Mouse (Mus musculus): Measurements from ENCODE around the gene Rp9.
A peak's percentile ranks its signal among the peaks of the same experiment; 100 is the strongest.
"Not testable (repeated sequence)": the region's sequence is repeated elsewhere in the genome, so short reads cannot be mapped to it uniquely, and the experiment has no call there.

Rp9 gene

DNA sequence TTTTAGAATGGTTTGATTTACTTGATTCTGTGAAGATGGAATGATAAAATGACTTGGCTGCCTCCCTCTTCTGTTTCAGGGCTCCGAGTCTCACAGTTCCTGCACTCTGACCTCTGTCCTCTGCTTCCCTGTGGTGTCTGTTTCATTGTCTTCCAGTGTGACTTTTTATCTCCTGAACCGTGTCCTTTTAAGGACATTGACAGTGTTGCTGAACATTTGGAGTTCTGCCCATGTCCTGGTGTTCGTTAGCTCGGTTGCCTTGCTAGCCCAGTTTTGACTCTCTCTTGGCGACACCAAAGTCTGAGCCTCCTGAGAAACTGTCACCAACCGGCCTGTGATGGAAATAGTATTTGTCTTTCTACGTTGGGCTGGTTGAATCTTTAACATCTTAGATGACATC is 49.1 kb downstream of the Rp9 start:
- no peak for DNase-seq (ENCODE audit: low spot score in 2 of 2)

DNA sequence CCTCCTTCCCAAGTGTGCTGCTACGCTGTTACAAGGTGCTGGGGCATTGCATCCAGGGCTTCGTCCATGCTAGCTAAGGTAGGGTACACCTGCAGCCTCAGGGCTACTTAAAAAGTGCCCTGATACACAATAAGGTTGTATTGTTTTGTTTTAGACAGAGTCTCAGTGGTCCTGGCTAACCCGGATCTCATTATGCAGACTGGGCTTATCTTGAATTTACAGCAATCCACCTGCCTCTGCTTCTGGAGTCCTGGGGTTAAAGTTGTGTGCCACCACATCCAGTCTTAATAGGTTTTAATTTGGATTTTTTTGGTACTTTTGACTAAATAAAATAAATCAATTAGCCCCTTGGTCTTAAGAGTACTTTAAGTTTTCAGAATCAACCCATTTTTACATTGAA is 49.7 kb downstream of the Rp9 start:
- DNase-seq (ENCODE audit: low spot score in 2 of 2), result no peak

DNA sequence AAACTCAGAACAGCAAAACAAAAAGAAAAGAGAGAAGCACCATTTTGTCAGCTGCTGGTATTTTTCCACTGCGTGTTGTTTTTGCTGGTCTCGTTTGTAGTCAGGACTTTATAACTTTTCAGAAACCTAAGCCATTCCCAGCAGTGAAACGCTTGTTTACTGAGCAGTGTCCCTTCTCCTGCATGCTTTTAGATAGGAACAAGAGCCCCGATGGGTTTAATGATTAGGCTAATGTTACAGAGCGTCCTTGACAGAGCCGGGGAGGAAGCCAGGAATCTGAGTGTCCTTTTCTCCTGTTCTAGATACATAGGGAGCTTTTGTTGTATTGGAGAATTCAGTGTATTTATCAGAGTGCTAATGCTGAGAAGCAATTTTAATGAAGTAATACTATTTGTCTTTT is 52.0 kb downstream of the Rp9 start:
- no peak for DNase-seq (ENCODE audit: low spot score in 2 of 2)

DNA sequence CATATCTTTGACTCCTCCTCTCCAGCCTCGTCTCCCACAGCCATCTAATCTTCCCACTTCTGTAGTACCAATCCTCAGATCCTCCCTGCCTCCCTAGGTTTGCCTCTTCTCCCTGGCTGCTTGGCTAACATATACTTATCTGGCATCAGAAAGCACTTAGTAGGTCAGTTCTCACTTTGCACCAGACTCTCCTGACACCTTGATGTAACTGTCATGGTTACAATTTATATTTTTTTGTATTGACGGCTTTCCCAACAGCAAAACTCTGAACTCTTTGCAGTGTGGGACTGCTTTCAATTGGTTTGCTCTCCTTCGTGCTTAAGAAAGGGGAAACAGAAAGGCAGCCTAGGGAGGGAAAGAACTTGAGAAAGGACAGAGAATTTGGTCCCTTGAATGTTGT is 53.4 kb downstream of the Rp9 start:
- no peak for DNase-seq (ENCODE audit: low spot score in 2 of 2)

DNA sequence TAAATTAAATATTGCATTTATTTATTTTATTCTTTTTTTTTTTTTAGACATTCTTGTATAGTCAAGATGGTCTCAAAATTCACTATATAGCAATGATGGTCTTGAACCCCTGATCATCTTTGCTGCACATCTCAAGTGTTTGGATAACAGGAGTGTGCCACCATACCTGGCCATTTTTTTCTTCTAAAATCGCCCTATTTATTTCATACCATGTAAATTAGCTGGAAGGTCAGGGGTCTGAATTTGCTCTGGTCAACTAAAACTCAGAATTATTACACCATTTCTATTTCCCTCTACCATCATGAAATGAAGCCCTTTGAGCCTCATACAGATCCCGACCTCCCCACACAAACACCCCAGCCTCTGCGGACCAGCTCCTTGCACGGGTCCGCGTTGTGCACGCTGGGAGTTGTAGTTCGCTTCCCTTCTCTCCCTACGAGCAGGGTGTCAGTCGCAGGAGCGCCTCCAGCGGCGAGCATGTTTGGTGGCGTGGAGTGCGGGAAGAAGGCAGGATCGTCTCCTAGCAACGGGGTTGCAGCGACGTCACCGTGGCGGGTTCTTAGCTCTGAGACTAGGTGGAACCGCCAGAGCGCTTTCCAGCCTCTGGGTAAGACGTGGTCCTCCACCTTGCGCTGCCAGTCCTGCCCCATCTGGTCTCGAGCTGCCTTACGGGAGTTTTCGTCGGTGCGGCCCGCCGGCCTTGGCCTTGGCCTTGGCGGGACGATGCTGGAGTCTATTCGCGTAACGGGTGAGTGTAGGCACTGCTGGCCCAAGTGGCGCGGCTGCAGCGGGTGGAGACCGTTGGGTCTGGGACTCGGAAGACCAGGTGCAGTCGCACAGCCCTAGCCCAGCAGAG is 58.3 kb downstream of the Rp9 start, which contains the start of gene 9530077C05Rik:
9530077C05Rik (plus strand) TSS at position 512 of the 856 bp plus-strand sequence.
- peak; percentile 93 to 94 for DNase-seq (ENCODE audit: low spot score in 2 of 2)

DNA sequence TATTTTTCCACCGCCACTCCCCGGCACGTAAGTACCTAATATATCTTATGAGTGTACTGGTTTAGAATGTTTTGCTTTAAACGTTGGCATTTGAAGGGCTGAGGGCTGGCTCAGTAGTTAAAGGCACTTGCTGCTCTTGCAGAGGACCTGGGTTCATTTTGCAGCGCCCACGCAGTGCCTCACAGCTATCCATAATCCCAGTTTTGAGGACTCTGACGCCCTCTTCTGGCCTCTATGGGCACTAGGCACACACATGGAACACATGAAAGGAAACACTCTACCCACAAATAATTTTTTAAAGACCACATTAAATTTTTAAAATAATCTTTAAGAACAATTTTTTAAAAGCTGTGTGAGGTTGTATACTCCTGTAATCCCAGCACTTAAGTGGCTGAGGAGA is 60.0 kb downstream of the Rp9 start:
- no peak for DNase-seq (ENCODE audit: low spot score in 2 of 2)

DNA sequence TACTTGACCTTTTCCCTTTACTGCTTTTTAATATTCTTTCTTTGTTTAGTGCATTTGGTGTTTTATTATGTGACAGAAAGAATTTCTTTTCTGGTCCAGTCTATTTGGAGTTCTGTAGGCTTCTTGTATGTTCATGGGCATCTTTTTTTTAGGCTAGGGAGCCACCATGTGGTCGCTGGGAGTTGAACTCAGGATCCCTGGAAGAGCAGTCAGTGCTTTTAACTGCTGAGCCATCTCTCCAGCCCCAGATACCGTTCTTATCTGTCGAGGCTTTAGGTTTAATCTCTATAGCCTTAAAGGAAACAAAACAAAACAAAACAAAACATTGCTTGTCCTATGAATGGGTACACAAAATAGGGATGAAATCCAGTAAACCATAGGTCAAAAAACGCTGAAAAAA is 61.2 kb downstream of the Rp9 start:
- DNase-seq (ENCODE audit: low spot score in 2 of 2), result not testable (repeated sequence)

DNA sequence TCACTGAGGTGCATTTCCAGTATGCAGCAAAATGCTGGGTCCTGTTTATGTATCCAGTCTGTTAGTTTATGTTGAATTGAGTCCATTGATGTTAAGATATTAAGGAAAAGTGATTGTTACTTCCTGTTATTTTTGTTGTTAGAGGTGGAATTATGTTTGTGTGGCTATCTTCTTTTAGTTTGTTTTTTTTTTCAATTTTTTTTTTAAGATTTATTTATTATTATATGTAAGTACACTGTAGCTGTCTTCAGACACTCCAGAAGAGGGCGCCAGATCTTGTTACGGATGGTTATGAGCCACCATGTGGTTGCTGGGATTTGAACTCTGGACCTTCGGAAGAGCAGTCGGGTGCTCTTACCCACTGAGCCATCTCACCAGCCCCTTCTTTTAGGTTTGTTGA is 61.9 kb downstream of the Rp9 start:
- not testable (repeated sequence) for DNase-seq (ENCODE audit: low spot score in 2 of 2)

DNA sequence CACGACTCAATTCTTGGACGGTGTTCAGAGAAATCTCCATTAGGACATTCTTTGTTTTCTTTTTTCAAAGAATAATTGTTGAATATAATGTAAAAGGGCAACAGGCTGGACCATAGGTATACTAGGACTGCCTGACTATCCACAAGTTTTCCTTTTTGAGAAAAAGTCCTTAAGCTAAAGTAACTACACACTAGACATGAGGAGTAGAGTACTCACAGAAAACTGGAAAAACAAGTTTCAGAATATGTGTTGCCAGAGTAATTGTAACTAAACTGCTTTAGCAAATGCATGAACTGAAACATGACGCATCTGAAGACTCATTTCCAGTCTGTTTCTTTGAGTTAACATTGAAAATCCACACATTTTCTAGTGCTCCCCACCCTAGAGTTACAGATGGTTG is 64.1 kb downstream of the Rp9 start:
- no peak for DNase-seq (ENCODE audit: low spot score in 2 of 2)

DNA sequence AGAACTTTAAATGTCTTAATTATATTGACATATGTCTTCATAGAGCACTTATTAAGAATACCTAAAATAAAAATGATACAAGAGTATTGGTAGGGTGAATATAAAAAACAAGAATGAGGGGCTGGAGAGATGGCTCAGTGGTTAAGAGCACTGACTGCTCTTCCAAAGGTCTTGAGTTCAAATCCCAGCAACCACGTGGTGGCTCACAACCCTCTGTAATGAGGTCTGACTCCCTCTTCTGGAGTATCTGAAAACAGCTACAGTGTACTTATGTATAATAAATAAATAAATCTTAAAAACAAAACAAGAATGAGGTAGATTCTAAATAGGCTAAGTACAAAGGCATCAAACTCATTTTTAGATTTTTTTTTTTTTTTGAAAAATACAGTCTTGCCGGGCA is 66.0 kb downstream of the Rp9 start:
- DNase-seq (ENCODE audit: low spot score in 2 of 2), result not testable (repeated sequence)

DNA sequence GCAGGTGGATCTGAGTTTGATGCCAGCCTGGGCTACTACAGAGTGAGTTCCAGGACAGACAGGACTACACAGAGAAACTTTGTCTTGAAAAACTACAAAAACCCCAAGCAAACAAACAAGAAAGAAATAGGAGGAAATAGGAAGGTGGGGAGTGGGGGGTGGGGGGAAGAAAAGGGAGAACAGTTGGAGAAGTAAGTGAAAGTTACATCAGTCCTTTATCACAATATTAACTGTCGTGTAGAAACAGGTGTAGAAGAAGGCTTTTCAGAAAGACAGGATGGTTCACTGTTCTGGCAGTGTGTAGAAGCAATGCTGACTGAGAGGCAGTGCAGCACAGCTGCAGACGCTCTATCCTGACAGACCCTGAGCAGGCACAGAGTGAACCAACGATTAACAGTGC is 66.6 kb downstream of the Rp9 start:
- no peak for DNase-seq (ENCODE audit: low spot score in 2 of 2)

DNA sequence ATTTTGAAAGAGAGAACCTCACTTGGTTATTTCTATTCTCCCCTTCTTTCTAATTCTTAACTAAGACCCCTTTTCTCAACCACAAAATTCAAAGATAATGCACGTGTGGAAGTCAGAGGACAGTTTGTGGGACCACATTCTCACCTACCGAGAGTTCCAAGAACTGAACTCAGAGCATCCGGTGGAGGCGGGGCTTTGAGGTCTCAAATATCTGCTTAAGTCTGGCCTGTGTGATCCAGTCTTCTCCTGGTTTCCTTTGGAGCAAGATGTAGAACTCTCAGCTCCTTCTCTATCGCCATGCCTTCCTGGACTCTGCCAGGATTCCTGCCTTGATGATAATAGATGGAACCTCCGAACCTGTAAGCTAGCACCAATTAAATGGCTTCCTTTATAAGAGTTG is 67.5 kb downstream of the Rp9 start:
- no peak for DNase-seq (ENCODE audit: low spot score in 2 of 2)

DNA sequence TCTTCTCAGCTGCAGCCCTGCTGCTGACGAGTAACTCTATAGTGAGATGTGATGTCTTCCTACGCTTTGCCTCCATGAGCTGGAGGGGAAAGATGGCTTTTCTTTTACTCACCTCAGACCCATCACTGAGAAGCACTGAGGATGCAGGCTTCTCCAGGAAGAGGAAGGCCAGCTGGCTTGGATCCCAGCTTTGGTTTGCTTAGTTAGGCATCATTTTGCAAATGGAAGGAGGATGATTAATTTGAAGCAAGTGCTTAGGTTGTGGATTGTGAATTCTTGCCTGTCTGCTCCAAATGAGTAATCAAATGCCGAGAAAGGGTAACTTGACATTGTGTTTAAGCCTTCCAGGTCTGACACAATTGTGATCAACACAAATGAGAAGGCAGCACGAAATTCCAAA is 70.5 kb downstream of the Rp9 start:
- DNase-seq (ENCODE audit: low spot score in 2 of 2), result no peak

DNA sequence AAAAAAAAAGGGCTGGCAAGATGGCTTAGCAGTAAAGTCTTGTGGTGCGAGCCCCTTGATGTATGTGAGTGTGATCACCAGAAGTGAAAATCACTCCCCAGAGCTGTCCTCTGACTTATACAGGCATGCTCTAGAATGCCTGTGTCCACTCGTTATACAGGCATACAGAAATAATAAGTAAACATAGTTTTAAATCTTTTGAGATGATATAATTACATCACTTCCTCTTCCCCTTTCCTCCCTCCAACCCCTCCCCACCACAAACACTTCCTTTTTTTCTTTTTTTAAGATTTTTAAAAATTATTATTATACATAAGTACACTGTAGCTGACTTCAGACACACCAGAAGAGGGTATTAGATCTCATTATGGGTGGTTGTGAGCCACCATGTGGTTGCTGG is 74.8 kb downstream of the Rp9 start:
- DNase-seq (ENCODE audit: low spot score in 2 of 2), result no peak

DNA sequence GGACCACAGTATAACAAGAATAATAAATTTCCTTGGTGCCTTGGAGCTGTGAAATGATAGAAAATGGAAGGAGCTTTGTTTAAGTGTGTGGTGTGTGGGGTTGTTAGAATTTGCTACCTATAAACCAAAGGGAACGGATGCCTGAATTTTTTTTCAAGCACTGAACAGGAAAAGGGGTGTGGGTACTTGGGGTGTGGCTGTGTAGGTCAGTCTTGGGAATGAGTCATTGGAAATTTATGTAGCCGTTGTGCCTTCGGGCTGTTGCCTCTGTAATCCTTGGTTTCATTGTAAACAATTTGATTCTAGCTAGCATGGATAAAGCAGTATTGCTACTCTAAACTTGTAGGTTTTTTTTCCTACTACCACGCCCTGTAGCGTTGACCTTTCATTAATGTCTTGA is 79.2 kb downstream of the Rp9 start:
- no peak for DNase-seq (ENCODE audit: low spot score in 2 of 2)

DNA sequence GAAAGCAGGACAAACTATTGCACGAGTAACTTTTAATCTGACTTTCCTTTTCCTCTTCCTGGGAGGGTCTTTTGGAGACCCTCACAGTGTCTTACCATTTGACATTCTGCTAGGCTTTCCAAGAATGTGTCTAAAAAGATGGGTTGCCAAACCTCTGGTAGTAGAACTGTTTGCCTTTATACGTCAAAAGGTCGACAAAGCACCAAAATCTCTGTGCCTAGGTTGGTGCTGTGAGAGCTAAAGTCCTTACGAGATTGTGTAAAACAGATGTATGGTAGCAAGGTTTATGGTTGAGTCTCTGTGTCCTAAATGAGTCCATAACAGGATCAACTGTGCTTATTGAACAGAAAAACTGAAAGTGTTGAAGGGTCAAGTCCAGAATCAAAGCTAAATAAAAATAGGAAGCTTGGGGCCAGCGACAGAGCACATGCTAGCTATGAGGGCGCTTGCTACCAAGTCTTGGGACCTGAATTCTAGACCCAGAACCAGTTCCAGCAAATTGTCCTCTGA is 79.8 kb downstream of the Rp9 start:
- no peak for DNase-seq (ENCODE audit: low spot score in 2 of 2)

DNA sequence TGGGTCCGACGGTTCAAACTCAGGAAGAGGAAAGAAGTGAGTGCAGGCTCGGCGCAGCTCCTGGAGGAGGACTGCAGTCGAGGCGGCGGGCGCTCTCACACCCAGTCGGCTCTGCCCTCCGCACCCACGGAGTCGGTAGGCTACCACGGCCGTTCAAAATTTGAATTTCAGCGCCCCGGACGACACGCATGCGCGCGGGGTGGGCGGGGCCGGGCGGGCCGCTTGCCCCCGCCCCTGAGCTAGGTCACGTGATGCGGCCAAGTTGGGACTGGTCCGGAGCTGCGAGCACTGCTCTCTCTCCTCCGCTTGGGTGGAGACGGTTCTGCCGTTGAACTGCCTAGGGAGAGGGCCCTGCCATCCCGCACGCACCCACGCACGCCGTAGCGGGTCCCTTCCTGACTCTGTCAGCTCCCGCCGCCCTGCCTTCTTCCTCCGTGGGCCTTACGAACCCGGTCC is 80.5 kb downstream of the Rp9 start, which contains the start of gene Anln:
Anln (minus strand) TSS at position 168 of the 456 bp plus-strand sequence.
- peak; percentile 90 to 91 for DNase-seq (ENCODE audit: low spot score in 2 of 2)

DNA sequence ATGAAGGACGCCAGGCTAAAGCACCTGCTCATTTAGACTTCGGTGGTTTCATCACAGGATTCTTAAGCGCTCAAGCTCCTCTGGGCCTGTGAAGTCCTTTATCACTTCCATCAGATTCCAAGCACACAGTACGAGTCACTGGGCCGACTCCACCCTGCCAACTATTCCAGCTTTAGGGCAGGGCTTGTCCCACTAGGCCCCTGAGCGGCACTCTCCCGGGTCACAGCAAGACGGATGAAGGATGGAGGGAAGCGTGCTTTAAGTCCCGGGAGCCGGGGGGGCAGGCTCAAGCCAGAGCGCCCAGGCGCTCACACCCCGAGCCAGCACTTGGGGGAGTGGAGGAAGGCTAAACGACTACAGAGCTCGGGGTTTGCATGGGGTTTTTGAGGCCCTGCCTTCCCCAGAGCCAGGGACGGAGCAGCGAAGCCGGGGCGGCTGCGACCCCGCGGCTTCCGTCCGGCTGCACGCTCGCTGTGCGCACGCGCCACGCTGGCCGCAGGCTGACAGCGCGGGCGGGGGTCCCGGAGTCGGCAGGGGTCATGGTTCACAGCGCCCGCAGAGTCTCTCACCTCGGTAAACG is 81.1 kb downstream of the Rp9 start:
- peak; percentile 17 to 56 for DNase-seq (ENCODE audit: low spot score in 2 of 2)

DNA sequence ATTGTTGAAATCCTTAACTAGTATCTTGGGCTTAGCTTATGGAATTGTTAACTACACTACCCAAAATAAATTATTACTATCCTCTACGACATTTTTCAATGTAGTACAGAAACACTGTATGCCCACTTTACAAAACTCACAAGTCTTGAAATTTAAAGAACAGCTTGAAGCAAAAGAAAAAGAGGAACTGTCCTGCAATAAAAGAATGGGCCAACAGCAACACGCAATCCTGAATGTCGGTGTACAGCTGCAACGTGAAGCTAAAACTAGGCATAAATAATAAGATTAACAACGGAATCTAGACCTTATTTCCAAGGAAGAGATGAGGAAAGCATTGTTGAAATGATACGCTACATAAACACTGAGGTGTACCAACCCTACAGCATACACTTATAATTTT is 81.6 kb downstream of the Rp9 start:
- DNase-seq (ENCODE audit: low spot score in 2 of 2), result no peak

DNA sequence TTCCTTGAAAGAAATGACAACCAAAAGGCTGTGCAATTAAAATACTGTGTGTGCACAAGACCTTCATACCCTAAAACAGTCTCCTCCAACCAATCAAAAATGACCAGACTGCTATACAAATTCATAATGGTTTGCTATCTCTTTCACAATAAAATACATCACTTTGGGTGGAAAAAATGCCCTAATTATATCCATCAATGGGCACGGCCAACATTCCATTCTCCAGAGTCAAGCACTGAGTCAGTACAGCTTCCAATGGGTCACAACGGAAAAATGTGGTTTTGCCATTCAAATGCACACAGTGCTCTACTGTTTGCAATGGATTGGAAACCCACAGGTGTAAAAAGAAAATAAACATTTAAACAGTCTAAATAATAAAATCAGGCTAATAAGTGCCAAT is 83.7 kb downstream of the Rp9 start:
- no peak for DNase-seq (ENCODE audit: low spot score in 2 of 2)

DNA sequence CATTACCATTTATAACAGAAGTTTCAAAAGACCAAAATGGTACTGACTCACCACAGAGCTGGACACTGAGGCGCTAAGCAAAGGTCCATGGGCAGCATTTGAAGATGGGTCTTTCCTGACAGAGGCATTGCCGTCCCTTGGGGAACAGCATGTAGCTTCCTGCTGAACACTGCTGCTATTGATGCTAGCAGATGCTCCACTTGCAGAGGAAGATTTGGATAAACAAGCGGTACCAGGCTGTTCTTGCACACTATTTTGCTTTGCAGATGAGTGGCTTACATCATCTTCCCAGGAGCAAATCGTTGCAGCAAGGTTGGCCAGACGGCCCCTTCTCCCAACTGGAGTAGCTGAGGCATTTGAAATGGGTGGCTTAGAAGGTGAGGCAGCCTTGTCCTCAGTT is 93.5 kb downstream of the Rp9 start:
- no peak for DNase-seq (ENCODE audit: low spot score in 2 of 2)

DNA sequence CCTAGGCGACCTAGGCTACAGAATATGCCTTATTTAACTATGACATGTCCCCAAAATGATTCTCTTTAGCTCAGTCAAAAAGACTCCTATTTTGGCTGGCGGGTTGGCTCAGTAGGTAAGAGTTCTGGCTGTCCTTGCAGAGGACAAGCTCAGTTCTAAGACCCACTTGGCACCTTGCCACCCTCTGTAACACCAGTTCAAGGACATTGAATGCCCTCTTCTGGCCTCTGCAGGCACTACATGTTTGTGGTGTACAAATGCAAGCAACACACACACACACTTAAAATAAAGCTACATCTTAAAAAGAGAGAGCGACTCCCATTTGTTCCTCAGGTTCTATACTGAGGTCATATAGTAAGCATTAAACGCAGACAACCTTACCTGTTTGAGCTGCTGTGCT is 96.8 kb downstream of the Rp9 start:
- DNase-seq (ENCODE audit: low spot score in 2 of 2), result no peak

DNA sequence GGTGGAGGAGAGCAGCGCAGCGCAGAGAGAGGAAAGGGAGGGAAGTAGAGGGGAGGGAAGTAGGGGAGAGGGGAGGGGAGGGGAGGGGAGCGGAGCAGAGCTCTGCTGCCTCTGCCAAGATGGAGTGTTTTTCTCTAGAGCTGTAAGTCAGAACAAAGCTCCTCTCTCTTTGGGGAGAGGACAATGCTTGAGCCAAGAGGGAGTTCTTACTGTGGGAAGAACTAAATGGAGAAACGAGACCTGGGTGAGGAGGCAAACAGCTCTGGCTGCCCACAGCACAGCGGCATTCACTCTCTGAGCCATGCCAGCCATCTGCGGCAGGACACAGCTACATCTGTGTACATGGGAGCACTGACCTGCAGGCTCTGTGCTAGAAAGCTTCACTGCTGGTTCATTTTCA is 101.5 kb downstream of the Rp9 start:
- no peak for DNase-seq (ENCODE audit: low spot score in 2 of 2)

Measured in spleen, postnatal 36 days (tissue).